Mouse (Mus musculus): Measurements from ENCODE around the gene Rrbp1. TPM values are rescaled to one million over a fixed set of nuclear protein-coding genes. Genes with fewer than 3 reads are reported as not detected.

Gene Rrbp1
- total RNA-seq (2021) = 10 to 100 TPM; 33.0 to 55.3 TPM
- long read RNA-seq, experiment 1, full-length matches to known transcripts = 1 of 14 reads
- long read RNA-seq, experiment 1, partial matches to known transcripts = 11 of 14 reads
- long read RNA-seq, experiment 1, other reads (novel, unspliced or antisense) = 2 of 14 reads
- long read RNA-seq, experiment 2, partial matches to known transcripts = 10 of 10 reads
- long read RNA-seq, experiment 2, other reads (novel, unspliced or antisense) = 0 of 10 reads

DNA sequence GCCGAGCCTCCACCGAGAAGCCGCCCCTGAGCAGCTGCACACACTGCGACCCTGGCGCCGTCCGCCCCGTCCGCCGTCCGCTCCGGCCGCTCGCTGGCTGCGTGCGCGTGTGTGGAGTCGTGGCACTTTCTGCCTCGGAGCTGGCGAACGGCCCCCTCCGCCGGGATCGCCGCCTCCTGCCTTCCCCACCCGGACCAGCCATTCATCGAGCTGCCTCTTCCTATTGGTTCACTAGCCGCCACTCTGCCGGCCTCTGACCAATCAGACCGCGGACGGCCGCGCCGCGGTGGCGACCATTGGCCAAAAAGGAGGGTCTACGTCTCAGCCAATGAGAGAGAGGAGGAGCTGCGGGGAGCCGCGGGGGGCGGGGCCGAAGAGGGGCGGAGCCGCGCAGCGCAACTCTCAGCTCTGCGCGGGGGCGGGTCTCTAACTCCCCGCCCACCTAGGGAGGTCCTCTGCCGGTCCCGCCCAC, at the start of gene Rrbp1:
Gene Rrbp1 (minus strand): TSS at position 184 of the 472 bp plus-strand sequence.
- DNase-seq = peak; percentile 99
- Histone ChIP-seq H3K4me3 (peak within 1 kb of the TSS; percentile 98), H3K27ac (peak within 1 kb of the TSS; percentile 98)
- intact Hi-C loops (cut with DNase I) = loop anchor here (2.0 to 10.0 kb wide), 2 partner anchors 206 to 444 kb away; no protein-coding TSS in a partner anchor
- no peak for TF ChIP-seq CTCF (IDR thresholded peaks at IDR 0.05)

DNA sequence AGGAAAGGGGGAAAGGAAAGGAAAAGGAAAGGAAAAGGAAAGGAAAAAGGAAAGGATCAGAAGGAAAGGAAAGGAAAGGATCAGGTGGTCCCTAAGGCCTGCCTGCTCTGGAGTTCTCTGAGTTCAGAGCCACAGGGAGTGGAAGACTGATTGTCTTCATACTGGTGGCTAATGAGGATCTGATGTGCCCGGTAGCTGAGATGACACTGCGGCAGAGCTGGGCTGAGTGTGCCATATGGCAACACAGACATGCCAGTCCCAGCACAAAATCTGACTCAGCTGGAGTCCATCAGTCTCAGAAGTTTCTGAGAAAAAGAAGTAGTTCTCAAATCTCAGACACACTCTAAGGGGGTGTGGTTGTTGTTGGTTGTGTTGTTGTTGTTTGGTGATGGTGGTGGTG, 46.7 kb upstream of the Rrbp1 start:
- DNase-seq = no peak
- TF ChIP-seq CTCF (IDR thresholded peaks at IDR 0.05) = no peak
- no peak overlapping the region for H3K27ac ChIP-seq
- H3K4me3 ChIP-seq = no peak overlapping the region
- intact Hi-C loops (cut with DNase I) = no loop called here

DNA sequence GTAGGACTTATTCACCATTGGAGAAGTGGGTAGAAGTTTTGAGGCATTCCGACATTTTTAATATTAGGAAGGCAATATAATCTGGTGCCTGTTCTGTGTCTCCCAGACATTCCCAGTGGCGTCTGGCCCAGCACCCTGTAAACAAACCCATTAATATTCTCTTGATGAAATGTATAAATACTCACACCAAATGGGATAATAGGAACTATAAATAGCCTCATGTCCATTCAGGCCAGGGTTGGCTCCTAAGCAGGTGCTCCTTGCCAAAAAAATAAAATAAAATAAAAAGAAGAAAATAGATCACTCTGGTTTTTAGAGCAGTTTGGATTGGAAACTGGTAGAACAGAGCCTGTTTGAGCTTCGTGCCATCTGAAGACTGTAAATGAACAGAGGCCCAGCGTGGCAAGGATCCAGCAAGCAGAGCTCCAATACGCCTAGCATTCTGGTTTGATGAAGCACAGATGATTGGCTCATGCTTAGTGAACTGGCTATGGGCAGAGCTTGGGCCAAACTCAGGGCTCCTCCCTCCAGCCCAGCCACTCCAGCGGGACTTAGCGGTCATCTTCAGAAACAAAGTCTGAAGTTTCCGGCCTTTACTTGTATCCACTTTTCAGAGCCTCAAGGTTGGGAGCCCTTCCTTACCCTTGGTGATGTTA, 41.5 kb upstream of the Rrbp1 start:
- peak; percentile 76 for DNase-seq
- peak overlapping the region; percentile 62 for H3K27ac ChIP-seq
- no peak for TF ChIP-seq CTCF (IDR thresholded peaks at IDR 0.05)
- no peak overlapping the region for H3K4me3 ChIP-seq
- intact Hi-C loops (cut with DNase I) = no loop called here

DNA sequence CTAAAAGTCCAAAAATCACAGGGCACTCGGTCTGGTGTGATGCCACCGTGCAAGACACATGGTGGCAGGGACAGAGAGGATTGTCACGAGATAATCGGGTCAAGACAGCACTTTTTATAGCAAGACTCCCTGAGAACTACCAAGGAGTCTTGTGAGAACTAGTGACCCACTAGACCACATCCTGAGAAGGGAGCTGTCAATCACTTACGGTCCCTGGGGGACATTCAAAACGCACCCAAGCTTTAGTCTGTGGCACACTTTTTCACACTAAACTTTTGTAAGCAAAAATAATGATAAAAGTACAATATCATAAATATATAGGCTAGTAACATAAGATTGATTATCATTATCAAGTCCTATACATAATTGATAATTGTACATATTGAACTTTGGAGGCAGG, 39.8 kb upstream of the Rrbp1 start:
- H3K27ac ChIP-seq = no peak overlapping the region
- no peak for TF ChIP-seq CTCF (IDR thresholded peaks at IDR 0.05)
- H3K4me3 ChIP-seq = no peak overlapping the region
- intact Hi-C loops (cut with DNase I) = no loop called here
- no peak for DNase-seq

DNA sequence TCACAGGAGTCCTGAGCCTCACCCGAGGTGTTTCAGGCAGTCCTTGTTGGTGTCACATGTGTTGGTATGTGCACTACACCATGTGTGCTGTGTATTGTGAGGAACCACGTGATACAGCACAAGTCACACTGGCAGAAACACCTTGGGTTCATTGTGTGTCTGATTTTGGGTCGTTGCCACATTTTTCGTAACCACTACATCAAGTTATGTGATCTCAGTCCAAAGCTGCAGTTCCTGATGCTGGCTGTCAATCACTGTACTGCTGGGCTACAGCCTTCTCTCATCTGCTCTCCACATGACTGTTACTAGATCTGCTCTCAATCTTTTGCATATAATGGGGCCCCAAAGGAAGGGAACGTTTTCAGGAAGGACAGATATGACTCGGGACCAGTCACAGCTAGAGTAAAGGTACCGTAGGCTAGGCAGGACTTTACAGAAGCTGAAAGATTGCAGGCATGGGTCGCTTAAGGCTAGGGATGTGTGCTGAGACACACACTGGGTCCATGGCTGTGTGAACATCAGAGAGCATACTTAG, 39.1 kb upstream of the Rrbp1 start:
- intact Hi-C loops (cut with DNase I) = no loop called here

DNA sequence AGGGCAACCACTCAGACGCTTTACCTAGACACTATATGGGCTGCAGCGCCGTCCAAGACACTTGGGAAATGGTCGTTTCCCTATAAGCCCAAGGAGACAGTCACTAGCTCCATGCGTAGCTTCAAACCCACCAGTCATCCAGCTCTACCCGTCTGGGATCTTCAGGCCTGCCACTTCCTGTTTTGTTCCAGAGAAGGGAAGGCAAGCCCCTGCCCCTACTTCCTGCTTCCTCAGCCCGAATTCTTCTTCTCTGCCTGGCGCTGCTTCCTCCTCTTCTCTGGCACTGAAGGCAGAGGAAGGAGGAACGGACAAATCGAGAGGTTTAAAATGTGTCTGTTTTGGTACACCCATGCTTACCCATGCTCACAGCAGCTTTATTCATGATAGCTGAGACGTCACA, 35.9 kb upstream of the Rrbp1 start:
- TF ChIP-seq CTCF (IDR thresholded peaks at IDR 0.05) = no peak
- Histone ChIP-seq H3K27ac (no peak overlapping the region), H3K4me3 (no peak overlapping the region)
- DNase-seq = no peak
- intact Hi-C loops (cut with DNase I) = no loop called here

More for the DNA sequence above, 39.1 kb upstream of the Rrbp1 start:
- DNase-seq = no peak
- no peak overlapping the region for H3K27ac ChIP-seq
- no peak for TF ChIP-seq CTCF (IDR thresholded peaks at IDR 0.05)
- H3K4me3 ChIP-seq = no peak overlapping the region

DNA sequence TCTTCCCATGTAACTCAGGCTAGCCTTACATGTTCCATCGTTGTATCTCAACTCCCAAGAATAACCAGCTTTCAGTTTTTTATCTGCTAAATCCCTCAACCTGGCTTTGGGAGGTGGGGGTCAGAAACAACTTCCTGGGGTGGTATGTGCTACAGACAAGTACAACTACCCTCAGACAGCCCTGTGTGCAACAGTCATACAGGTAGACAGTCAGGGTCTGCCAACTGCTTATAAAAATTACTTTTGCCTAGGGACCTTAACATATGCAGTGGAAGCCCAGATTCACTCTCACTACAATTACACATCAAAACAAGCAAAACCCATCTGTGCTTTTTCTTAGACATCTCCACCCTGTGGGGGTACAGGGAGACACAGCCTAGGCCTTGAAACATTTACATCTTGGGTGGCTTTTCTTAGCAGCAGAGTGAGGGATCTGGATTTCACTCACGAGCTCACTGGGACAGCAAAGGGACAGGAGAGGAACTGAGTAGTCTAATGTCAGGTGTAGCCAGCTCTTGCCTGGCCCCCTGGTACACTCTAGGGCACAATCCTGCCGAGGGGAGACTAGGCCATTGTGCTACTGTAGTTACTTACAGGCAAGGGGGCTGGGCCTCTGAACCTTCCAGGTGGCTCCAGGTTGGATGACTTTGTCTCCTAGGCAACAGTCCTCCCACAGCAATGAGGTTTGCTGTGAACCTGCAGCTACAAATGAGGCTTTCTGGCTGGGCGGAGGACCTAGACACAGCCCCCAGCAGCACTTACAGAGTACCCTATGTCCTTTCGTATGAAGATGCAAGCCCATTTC, 34.9 kb upstream of the Rrbp1 start:
- no peak for DNase-seq
- no peak overlapping the region for H3K27ac ChIP-seq
- no peak for TF ChIP-seq CTCF (IDR thresholded peaks at IDR 0.05)
- no peak overlapping the region for H3K4me3 ChIP-seq
- intact Hi-C loops (cut with DNase I) = no loop called here

DNA sequence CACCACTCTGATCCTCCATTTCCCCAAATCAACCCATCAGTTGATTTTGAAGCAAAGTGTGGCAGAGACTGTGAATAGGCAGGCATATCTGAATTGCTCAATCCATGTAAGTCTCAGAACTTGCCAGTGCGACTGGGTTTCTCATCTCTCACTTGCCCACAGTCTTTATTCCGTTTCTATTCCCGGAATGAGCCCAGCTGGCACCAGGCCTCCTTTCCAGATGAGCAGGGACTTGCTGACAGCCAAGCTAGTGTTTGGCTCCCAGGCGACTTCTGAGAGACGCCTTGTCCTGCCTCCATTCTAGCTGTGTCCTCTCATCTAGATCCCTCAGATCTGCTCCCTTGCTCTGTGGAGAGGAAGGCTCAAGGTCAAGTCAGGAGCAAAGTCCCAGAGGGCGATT, 33.7 kb upstream of the Rrbp1 start:
- intact Hi-C loops (cut with DNase I) = no loop called here
- H3K4me3 ChIP-seq = no peak overlapping the region
- DNase-seq = peak; percentile 81
- H3K27ac ChIP-seq = peak overlapping the region; percentile 49; the same call in 1 of the 2 replicates
- TF ChIP-seq CTCF (IDR thresholded peaks at IDR 0.05) = no peak

DNA sequence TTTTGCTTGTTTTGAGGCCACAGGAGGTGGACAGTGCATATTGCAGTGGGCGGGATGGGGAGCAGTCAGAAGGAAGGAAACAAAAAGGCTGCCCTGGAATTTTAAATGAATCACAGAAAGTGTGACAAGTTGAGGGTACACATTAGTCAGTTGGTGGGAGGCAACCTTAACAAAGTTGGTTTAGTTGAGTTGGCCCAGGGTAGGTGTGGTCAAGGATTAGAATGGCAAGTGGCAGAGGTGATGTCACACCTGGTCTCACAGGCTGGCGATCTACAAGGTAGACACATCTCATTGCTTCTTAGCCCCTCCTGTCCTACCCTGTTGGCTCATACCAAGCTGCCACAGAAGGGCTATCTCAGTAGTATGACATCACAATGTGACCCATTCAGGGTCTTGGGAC, 21.6 kb upstream of the Rrbp1 start, which contains the start of gene Banf2:
Gene Banf2 (plus strand): TSS at position 396 of the 400 bp plus-strand sequence.
- TF ChIP-seq CTCF (IDR thresholded peaks at IDR 0.05) = no peak
- Histone ChIP-seq H3K27ac (no peak within 1 kb of the TSS), H3K4me3 (no peak within 1 kb of the TSS)
- DNase-seq = no peak
- intact Hi-C loops (cut with DNase I) = no loop called here

DNA sequence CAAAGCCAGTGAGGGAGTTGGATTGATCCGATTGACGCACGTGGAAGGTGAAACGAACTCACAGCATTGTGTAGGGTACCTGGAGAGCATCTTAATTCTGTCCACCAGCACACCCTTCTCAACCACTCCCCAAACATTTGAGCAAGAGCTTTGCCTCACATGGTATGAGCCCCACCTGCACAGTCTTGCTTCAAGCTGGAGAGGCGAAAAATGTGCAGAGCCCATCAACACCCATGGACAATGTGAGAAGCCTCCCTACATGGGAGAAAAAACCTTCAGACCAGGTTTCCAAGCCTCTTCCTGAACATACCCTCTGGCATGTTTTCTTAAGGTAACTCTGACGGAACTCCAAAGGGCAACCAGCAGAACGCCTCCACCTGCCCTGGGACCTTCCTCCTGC, 19.7 kb upstream of the Rrbp1 start:
- Histone ChIP-seq H3K4me3 (no peak overlapping the region), H3K27ac (no peak overlapping the region)
- intact Hi-C loops (cut with DNase I) = no loop called here
- no peak for DNase-seq
- no peak for TF ChIP-seq CTCF (IDR thresholded peaks at IDR 0.05)

DNA sequence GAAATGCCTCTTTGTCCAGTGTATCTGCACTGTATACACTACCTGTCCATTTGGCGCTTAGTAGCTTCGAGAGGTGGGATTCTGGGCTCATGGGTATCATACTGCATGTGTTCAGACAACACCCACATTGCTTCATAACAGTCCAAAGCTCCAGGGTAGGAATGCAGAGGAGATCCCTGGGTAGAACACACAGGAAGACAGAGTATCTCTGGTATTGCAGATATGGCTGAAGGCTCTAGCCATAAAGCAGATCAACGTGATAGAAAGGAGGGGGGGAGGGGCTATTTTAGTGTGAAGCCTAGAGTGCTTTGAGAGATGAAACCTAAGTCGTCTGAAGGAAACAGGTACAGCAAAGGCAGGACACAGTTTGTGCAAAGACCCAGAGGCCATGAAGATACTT, 15.4 kb upstream of the Rrbp1 start:
- DNase-seq = no peak
- H3K4me3 ChIP-seq = no peak overlapping the region
- TF ChIP-seq CTCF (IDR thresholded peaks at IDR 0.05) = no peak
- no peak overlapping the region for H3K27ac ChIP-seq
- intact Hi-C loops (cut with DNase I) = no loop called here

DNA sequence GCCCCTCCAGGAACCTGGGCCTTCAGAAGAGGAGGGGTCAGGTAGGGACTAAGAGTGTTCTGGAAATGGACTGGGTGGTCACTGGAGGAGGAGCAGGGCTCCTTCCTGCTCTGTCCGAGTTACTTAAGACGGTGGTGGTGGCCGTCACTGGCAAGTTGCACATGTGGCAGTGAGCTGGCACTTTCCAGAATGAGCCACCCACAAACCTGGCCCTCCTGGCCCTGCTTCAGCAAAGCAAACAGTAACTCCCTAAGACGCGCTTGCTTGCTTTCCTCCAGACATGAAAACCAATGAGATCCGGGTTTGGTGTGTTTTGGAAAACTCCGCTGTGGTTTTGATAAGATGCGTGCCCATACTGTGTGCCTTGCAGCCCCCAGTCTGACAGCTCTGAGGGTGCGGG, 14.3 kb upstream of the Rrbp1 start:
- intact Hi-C loops (cut with DNase I) = no loop called here
- H3K27ac ChIP-seq = no peak overlapping the region
- no peak for TF ChIP-seq CTCF (IDR thresholded peaks at IDR 0.05)
- no peak for DNase-seq
- no peak overlapping the region for H3K4me3 ChIP-seq

DNA sequence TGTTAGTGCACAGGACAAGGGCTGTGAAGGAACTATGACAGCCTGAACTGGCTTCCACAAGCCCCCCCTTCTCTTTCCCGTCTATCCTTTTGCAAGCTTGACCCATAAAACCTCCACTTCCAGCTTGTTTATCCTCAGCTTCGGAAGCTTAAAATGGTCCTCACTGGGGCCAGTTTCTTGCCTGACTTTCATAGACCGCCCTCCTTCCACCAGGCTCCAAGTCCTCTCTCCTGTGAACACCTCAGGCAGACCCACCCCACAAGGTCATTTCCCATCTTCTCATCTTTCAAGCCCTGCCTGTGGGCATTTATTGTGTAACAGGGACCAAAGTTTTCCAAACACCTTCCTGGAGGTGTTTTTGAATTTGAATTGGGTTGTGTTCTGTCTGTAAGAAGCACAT, 11.4 kb upstream of the Rrbp1 start:
- Histone ChIP-seq H3K4me3 (no peak overlapping the region), H3K27ac (no peak overlapping the region)
- intact Hi-C loops (cut with DNase I) = no loop called here
- TF ChIP-seq CTCF (IDR thresholded peaks at IDR 0.05) = no peak
- no peak for DNase-seq
